Mouse (Mus musculus): Measurements from ENCODE around the gene Slc25a41. TPM values are rescaled to one million over a fixed set of nuclear protein-coding genes. Genes with fewer than 3 reads are reported as not detected.
A peak's percentile ranks its signal among the peaks of the same experiment; 100 is the strongest.
"Not testable (repeated sequence)": the region's sequence is repeated elsewhere in the genome, so short reads cannot be mapped to it uniquely, and the experiment has no call there.

The Slc25a41 gene
- total RNA-seq, 2 experiments from 2014 or later = not detected

DNA sequence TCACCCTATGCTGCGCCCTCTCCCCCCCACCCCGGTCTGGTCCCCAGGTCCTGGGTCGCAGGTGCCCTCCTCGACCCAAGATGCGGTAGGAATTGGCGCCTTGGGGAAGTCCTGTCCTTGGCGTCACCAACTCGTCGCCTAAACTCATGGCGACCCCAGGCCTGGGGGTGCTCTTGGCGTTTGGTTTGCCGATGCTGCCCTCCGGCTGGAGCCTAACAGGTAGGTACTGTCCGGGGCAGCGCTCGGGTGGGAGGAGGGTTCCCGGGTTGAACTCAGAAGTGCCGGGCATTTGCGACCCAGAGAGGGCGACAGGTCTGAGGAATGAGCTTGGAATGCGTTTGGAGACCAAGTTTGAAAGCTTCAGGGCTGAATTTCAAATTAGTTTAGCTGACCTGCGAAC, 21.1 kb upstream of the Slc25a41 start:
- TF ChIP-seq CTCF (IDR thresholded peaks at IDR 0.05) = no peak
- H3K27ac ChIP-seq = no peak overlapping the region
- intact Hi-C loops (cut with DNase I) = no loop called here
- DNase-seq (ENCODE audit: extremely low spot score in 1 of 2, low spot score in 2 of 2) = no peak
- no peak overlapping the region for H3K4me3 ChIP-seq

DNA sequence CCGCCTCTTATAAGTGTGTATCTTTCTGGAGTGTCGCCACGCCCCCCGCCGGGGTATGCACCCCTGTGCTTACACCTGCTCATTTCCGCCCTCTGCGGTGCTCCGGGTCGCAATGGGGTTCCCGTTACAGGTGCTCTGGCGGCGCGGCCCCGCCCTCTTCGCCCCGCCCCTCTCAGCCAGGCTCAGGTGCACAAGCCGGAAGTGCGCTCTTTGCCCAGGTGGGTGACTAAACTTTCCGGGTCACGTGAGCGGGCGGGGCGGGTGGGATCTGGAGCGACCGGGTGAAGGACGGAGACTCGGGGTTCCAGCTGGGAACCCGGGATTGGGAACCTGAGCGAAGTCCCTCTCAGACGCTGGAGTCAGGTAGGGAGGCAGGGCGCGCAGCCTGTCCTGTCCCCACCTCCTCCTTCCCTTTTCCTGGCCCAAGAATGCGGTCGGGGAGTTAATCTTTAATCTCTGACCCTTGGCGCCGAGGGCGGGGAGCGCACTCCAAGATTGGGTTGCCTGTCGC, 20.6 kb upstream of the Slc25a41 start:
- DNase-seq (ENCODE audit: extremely low spot score in 1 of 2, low spot score in 2 of 2) = no peak
- TF ChIP-seq CTCF (IDR thresholded peaks at IDR 0.05) = no peak
- intact Hi-C loops (cut with DNase I) = no loop called here
- H3K27ac ChIP-seq = no peak overlapping the region
- no peak overlapping the region for H3K4me3 ChIP-seq

DNA sequence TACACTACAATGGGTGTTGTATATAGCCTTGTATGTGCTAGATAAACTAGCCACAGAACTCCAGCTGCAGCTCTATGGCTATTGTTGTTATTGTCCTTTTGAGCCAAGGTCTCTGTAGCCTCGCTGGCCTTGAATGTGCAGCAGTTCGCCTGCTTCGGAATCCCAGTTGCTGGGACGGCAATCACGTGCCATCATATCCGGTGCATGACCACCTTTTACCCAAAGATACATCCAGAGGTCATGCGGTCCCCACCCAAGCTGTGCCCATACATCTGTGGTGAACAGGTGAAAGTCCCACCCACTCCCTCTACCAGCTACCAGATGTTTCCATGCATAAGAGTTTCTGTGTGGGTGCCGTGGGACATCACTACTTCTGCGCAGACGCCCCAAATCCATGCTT, 19.6 kb upstream of the Slc25a41 start:
- DNase-seq (ENCODE audit: extremely low spot score in 1 of 2, low spot score in 2 of 2) = no peak
- intact Hi-C loops (cut with DNase I) = loop anchor here (2.0 kb wide), 1 partner anchor 186 kb away; no protein-coding TSS in a partner anchor
- no peak for TF ChIP-seq CTCF (IDR thresholded peaks at IDR 0.05)
- Histone ChIP-seq H3K4me3 (peak overlapping the region; percentile 97; the same call in 1 of the 2 replicates), H3K27ac (no peak overlapping the region)

DNA sequence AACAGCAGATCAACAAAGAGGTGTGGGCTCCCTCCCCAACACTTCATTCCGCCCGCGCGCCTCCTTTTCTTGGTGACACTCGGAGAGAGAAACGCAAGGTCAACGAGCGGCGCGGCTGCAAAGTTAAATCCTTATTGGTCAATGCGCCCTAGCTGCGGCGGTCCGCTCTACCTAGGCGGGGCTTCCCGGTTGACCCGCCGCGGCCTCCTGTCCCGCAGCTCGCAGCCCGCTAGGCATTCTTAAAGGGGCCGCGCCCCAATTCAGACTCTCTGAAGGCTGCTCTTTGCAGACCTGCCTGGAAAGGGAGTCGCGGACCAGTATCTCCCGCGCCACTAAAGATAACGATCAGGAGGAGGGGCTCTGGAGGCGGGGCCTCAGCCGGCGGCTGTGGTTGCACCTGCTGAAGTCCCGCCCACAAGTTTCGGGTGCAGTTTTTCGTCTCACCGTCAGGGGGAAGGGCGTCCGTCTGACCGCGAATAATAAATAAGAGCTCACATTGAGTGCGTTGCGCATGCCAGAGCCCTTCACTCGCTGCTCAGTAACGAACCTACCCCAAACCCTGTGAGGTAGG, 18.9 kb upstream of the Slc25a41 start:
- peak overlapping the region; percentile 92 for H3K27ac ChIP-seq
- intact Hi-C loops (cut with DNase I) = loop anchor here (1.0 to 2.0 kb wide), 3 partner anchors 27 to 186 kb away; partner anchors contain the start of gene Tubb4a
- TF ChIP-seq CTCF (IDR thresholded peaks at IDR 0.05) = peak; percentile 78
- DNase-seq (ENCODE audit: extremely low spot score in 1 of 2, low spot score in 2 of 2) = peak; percentile 93 to 95
- peak overlapping the region; percentile 97 for H3K4me3 ChIP-seq

DNA sequence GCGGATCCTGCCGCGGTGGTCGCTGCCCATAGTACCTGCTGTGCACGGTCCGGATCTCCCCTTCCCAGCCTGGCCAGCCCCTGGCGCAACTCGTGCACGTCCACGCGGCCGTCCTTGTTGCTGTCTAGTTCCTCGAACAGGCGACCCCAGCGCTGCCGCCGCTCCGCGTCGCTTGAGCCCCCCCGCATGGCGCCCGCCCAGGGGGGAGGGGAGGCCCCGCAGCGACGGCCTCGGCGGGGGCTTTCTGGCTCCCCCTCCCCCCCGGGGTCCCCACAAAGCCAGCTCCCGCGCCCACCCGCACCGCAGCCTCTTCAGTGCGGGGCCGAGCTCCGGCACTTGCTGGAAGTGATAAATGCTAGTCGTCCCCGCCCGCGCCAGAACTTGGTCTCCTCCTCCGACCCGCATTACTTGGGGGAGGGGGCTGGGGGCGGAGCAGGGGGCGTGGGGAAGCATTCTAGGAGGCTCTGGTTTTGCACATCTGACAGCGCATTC, 18.1 kb upstream of the Slc25a41 start, which contains the start of gene Slc25a23:
Slc25a23 (minus strand) TSS at position 378 of the 492 bp plus-strand sequence.
- DNase-seq (ENCODE audit: extremely low spot score in 1 of 2, low spot score in 2 of 2) = peak; percentile 74 to 79
- Histone ChIP-seq H3K27ac (peak within 1 kb of the TSS; percentile 92), H3K4me3 (peak within 1 kb of the TSS; percentile 97)
- no peak for TF ChIP-seq CTCF (IDR thresholded peaks at IDR 0.05)
- intact Hi-C loops (cut with DNase I) = no loop called here

DNA sequence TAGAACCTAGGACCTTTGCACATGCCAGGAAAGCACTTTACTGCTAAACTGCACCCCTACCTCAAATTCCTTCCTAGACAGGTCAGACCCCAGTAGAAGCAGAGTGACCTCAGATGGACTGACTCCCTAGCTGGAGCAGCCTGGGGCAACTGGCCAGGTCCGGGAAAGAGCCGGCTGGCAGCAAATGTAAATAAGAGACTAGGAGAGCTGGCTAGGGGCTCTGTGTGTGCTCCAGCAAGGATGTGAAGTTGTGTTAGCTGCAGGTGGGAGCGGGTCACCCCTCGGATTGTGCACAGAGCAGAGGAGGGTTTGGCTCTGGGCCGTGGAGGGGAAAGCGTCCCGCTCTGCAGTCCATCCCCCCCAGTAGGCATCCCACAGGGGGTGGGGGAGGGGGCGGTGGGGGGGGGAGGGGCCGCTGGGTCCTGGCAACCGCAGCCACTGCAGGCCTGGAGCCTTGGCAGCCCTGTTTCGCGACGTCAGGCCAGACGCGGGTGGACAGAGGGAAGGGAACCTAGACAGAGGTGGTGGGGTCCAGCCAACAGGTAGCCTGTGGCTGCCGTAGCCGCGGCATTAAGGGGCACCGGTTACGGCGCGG, 17.5 kb upstream of the Slc25a41 start, which contains the start of gene Crb3:
Crb3 (plus strand) TSS at position 215 of the 595 bp plus-strand sequence.
- TF ChIP-seq CTCF (IDR thresholded peaks at IDR 0.05) = no peak
- intact Hi-C loops (cut with DNase I) = loop anchor here (1.0 kb wide), 1 partner anchor 68 kb away; no protein-coding TSS in a partner anchor
- DNase-seq (ENCODE audit: extremely low spot score in 1 of 2, low spot score in 2 of 2) = peak in 1 of 2 experiments; percentile 33

DNA sequence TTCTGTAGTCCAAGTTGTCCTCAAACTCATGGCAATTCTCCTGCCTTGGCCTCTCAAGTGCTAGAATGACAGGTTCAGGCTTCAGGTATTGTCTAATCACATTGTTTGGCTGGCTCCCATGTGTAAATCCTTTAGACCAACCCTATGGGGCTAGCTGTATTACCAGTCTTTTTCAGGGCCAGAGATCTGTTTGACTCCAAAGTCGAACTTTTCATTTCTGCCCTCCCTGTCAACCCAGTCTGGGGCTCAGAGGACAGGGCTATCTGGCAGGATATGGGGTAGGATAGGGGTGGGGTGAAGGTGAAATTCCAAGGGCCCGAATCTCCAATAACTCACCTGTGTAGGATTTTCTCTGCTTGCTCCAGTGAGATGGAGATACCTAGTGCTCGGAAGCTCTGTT, 14.8 kb upstream of the Slc25a41 start:
- no peak for DNase-seq (ENCODE audit: extremely low spot score in 1 of 2, low spot score in 2 of 2)
- no peak for TF ChIP-seq CTCF (IDR thresholded peaks at IDR 0.05)
- Histone ChIP-seq H3K27ac (no peak overlapping the region), H3K4me3 (no peak overlapping the region)
- intact Hi-C loops (cut with DNase I) = no loop called here

More for the DNA sequence above, 17.5 kb upstream of the Slc25a41 start, which contains the start of gene Crb3:
- Histone ChIP-seq H3K4me3 (peak within 1 kb of the TSS; percentile 97), H3K27ac (peak within 1 kb of the TSS; percentile 92)

DNA sequence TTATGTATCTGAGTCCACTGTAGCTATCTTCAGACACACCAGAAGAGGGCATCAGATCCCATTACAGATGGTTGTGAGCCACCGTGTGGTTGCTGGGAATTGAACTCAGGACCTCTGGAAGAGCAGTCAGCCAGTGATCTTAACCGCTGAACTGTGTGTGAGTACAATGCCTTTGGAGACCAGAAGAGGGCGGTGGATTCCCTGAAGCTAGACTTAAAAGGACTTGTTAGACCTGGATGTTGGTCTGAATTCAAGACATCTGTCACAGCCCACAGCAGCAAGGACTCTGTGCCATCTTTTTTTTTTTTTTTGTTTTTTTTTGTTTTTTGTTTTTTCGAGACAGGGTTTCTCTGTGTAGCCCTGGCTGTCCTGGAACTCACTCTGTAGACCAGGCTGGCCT, 10.2 kb upstream of the Slc25a41 start:
- intact Hi-C loops (cut with DNase I); H3K4me3 ChIP-seq; H3K27ac ChIP-seq; DNase-seq (ENCODE audit: extremely low spot score in 1 of 2, low spot score in 2 of 2): not testable (repeated sequence)
- peak; percentile 12 for TF ChIP-seq CTCF (IDR thresholded peaks at IDR 0.05)

DNA sequence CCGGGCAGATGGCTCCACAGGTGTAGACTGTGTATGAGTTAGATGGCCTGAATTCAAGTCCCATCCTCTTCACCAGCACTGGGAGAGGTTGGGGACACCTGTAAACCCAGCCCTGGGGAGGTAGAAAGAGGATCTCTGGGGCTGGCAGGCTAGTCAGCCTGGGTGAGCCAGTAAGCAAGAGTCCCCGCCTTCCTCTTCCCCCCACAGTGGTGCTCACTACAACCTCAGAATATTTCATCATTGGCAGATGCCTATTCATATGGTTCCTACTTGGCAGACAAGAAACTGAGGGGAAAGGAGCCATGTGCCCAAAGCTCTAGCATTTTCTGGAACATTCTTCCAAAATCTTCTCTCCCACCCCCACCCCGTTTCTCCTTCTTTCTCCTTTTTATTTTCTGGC, 7.4 kb upstream of the Slc25a41 start:
- TF ChIP-seq CTCF (IDR thresholded peaks at IDR 0.05) = no peak
- no peak overlapping the region for H3K4me3 ChIP-seq
- no peak for DNase-seq (ENCODE audit: extremely low spot score in 1 of 2, low spot score in 2 of 2)
- intact Hi-C loops (cut with DNase I) = no loop called here
- no peak overlapping the region for H3K27ac ChIP-seq

DNA sequence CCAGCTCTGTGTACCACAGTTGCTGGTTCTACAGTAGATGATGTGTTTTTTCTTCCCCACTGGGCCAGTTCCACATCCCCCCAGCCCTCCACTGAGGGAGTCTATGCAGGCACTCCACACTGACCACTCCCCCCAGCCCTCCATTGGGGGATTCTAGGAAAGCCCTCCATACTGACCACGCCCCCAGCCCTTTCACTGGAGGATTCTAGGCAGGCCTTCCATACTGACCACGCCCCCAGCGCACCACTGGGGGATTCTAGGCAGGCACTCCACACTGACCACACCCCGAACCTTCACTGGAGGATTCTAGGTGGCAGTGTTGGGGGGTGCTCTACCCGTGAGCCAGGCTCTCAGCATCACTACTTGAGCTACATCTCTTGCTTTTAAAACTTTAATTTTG, 6.0 kb upstream of the Slc25a41 start:
- DNase-seq (ENCODE audit: extremely low spot score in 1 of 2, low spot score in 2 of 2) = no peak
- no peak overlapping the region for H3K4me3 ChIP-seq
- TF ChIP-seq CTCF (IDR thresholded peaks at IDR 0.05) = no peak
- H3K27ac ChIP-seq = no peak overlapping the region
- intact Hi-C loops (cut with DNase I) = no loop called here

DNA sequence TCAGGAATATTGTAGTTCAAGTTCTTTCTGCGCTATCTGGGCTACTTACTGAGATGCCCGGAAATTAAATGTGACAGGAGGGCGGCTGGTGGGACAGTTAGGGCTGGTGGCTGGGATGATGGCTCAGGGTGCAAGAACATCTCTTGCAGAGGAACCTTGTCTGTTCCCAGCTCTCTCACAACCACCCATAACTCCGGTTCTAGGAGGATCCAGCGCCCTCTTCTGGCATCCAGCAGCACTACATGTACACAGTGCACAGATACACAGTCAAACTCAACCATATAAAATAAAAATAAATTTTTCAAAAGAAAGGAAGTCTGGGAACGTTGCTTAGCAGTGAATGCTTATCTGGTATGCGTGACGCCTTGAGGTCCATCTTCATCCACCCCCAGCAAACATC, 2.5 kb downstream of the Slc25a41 start:
- TF ChIP-seq CTCF (IDR thresholded peaks at IDR 0.05) = peak; percentile 17
- Histone ChIP-seq H3K4me3 (no peak overlapping the region), H3K27ac (no peak overlapping the region)
- DNase-seq (ENCODE audit: extremely low spot score in 1 of 2, low spot score in 2 of 2) = no peak
- intact Hi-C loops (cut with DNase I) = no loop called here

DNA sequence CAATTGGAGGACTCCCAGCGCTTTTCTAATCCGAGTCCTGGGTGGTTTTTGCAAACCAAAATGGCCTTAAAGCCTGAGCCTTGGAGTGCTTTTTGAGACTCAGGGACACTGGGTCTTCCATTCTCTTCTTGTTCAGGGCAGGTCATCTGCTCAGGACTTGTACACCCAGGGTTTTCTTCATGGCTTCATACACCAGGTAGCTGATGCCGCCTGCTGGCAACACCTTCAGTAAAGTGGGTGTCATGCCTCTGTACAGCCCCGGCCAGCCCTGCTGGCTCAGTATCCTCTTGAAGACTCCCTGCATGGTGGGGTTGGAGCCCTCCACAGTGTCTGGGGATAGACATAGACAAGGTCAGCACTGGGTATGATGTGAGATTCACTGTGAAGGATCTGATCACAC, 8.6 kb downstream of the Slc25a41 start:
- H3K4me3 ChIP-seq = no peak overlapping the region
- intact Hi-C loops (cut with DNase I) = loop anchor here (1.0 to 2.0 kb wide), 2 partner anchors 27 to 42 kb away; partner anchors contain the start of gene Clpp
- no peak for TF ChIP-seq CTCF (IDR thresholded peaks at IDR 0.05)
- no peak for DNase-seq (ENCODE audit: extremely low spot score in 1 of 2, low spot score in 2 of 2)
- peak overlapping the region; percentile 89 for H3K27ac ChIP-seq

Data from left cerebral cortex, adult 2 months (tissue).